Mouse (Mus musculus) midbrain, embryonic 10.5 days (tissue): ENCODE results near the gene Rab15. TPM values are rescaled to one million over a fixed set of nuclear protein-coding genes. Genes with fewer than 3 reads are reported as not detected.
A peak's percentile ranks its signal among the peaks of the same experiment; 100 is the strongest.
"Not testable (repeated sequence)": the region's sequence is repeated elsewhere in the genome, so short reads cannot be mapped to it uniquely, and the experiment has no call there.

Source experiments
- DNase-seq: peaks from one replicate; pipeline ENCODE4 v3.0.0-alpha.2; 2017; ENCODE audit warnings: low spot score
- H3K27ac ChIP-seq: fragments of 300-500 bp; sonication (generic); replicated peaks from 2 replicates; pipeline ENCODE4 v1.5.1; 2016; ENCODE audit warnings: mild to moderate bottlenecking
- H3K27me3 ChIP-seq: fragments of 300-500 bp; sonication (generic); 2 replicates; pipeline ENCODE4 v1.6.1; 2016; ENCODE audit warnings: low read depth, mild to moderate bottlenecking; ENCODE audit not compliant: poor library complexity, severe bottlenecking
- H3K36me3 ChIP-seq: fragments of 300-500 bp; sonication (generic); 2 replicates; pipeline ENCODE4 v1.6.1; 2016; ENCODE audit warnings: mild to moderate bottlenecking, moderate library complexity
- H3K4me1 ChIP-seq: fragments of 300-500 bp; sonication (generic); 2 replicates; pipeline ENCODE4 v1.6.1; 2016
- H3K4me3 ChIP-seq: fragments of 300-500 bp; sonication (generic); 2 replicates; pipeline ENCODE4 v1.5.1; 2016; ENCODE audit warnings: mild to moderate bottlenecking, moderate library complexity
- H3K9me3 ChIP-seq: fragments of 300-500 bp; sonication (generic); replicated peaks from 2 replicates; pipeline ENCODE4 v1.6.1; 2016; ENCODE audit warnings: mild to moderate bottlenecking
- WGBS: fragments of 180-500 bp; shearing (Covaris S2); methylation state at CpG from one replicate; pipeline ENCODE4 v1.1.7; 2016; 5-methylcytosine and 5-hydroxymethylcytosine counted together
- polyA plus RNA-seq: library from polyadenylated mRNA; unstranded; fragments of >200 nt; fragmentation: Nextera tagmentation; extraction: Ambion mirVana; gene quantifications from 2 replicates; pipeline ENCODE4 v1.2.1, GENCODE M21; 2016

Gene Rab15
- 14.5 and 14.6 TPM in 2 replicates for polyA plus RNA-seq

DNA sequence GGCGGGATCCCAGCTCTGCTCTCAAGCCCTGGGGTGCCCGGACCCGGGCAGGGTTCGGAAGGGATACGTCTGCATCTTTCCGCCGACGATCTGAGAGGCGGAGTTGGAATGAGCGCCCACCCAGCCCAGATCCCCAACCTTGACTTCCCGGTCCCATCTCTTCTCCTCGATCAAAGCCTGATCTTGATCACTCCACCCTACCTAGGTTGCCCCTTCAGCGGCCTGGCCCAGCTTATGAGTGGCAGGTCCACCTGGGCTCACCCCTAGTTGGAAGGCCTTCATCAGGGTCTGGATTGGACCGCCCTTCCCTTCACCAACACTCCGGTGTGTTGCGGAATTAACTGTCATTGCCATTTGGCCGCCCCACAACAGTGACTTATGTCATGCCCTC is at the start of gene Rab15:
Gene Rab15, minus strand, starts transcription at position 258 of the 391 bp plus-strand sequence.
- Histone ChIP-seq H3K27me3 (peaks cover 86% of the 10 kb centered on the region), H3K4me1 (peaks cover 52% of the 10 kb centered on the region), H3K27ac (peak within 1 kb of the TSS; percentile 89), H3K36me3 (no peaks in the 10 kb centered on the region), H3K4me3 (peak within 1 kb of the TSS; percentile 79), H3K9me3 (no peaks in the 10 kb centered on the region)
- WGBS = 2% methylated on average over 17 of the region's 17 CpGs
- DNase-seq = no peak

DNA sequence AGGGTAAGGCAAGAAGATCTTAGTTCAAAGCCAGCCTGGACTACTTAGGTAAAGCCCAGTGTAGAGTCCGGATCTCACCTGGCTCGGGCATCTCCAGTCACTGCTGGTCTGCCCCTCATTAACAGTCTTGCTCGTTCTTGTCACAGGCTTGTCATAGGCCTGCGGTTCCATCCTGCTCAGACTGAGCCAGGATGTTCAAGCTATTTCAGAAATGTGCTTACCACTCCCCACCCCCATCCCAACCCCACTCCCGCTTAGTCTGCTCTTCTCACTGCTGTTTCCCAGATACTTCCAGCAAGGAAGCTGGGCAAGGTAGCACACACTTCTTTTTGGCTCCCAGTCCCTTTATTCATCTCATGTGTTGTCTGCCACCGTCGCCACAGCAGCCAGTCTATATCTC is 46.9 kb upstream of the Rab15 start:
- Histone ChIP-seq H3K36me3 (peaks cover 12% of the 10 kb centered on the region), H3K4me1 (peaks cover 9% of the 10 kb centered on the region), H3K4me3 (no peak overlapping the region), H3K27ac (no peak overlapping the region), H3K27me3 (no peaks in the 10 kb centered on the region), H3K9me3 (no peaks in the 10 kb centered on the region)
- no peak for DNase-seq
- 88% methylated on average over 7 of the region's 7 CpGs for WGBS

DNA sequence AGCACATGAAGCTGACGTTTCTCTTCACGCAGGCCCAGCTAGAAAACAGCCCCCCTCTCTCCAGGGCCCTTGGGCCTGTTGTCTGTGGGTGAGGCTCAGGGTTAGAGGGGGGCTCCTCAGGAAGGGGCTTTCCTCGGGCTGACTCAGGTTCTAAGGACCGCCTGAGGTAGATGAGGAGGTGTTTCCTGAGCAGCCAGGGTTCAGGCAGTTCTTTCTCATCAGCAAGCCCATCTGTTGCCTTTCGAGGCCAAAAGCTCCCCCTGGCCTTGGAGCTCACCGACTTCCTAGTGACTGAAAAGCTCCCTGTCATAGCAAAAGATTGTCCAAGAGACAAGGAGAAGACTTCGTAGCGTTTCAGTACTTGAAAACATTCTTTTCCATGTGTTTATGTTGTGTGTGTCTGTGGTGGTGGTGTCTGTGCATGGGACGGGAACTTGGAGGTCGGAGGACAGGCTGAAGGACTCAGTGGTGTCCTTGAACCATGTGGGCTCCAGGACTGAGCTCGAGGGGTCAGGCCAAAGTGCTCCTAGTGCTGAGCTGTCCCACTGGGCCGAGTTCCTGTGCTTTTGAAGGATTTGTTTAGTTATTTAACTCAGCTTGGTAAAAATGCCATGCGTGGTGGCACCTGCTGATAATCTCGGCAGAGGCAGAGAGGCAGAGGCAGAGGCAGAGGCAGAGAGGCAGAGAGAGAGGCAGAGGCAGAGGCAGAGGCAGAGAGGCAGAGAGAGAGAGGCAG is 45.9 kb upstream of the Rab15 start:
- 80% methylated on average over 14 of the region's 14 CpGs for WGBS
- no peak overlapping the region for H3K4me3 ChIP-seq

DNA sequence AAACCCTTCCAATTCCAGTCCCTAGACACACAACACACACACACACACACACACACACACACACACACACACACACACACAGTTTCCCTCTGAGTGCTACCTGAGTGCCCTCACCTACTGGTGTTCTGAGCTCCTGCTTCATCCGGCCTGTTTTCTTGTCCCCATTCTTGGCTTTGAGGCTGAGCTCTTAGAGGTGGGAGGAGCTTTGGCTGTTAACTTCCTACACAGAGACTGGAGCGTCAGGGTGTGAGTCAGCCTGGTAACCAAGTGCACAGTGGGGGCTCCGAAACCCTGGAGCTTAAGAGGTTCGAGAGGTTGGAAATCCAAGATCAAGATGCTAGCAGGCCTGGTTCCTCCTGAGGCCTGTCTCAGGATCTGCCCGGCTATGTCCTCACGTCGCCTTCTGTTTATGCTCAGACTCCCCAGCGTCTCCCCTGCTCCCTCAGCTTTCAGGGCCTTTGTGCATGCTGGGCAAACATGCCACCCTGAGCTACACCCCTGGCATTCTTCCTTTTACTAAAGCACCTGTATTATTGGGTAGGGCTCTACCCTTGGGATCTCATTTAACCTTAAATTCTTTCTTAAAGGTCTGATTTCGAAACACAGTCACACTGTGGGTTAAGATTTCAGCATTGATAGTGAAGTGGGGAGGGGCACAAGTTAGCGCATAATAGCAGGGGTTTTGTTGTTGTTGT is 45.0 kb upstream of the Rab15 start:
- Histone ChIP-seq H3K4me3 (no peak overlapping the region), H3K4me1 (peaks cover 9% of the 10 kb centered on the region), H3K27me3 (no peaks in the 10 kb centered on the region), H3K27ac (0 out of 2 replicates have a peak overlapping the region, but pooled peaks have one; percentile 13), H3K36me3 (peaks cover 7% of the 10 kb centered on the region), H3K9me3 (no peaks in the 10 kb centered on the region)
- DNase-seq = no peak
- 66% methylated on average over 10 of the region's 10 CpGs for WGBS

More for the DNA sequence above, 45.9 kb upstream of the Rab15 start:
- H3K27ac ChIP-seq = 0 out of 2 replicates have a peak overlapping the region, but pooled peaks have one; percentile 13
- peaks cover 9% of the 10 kb centered on the region for H3K4me1 ChIP-seq
- no peak for DNase-seq
- no peaks in the 10 kb centered on the region for H3K9me3 ChIP-seq
- no peaks in the 10 kb centered on the region for H3K27me3 ChIP-seq
- peaks cover 6% of the 10 kb centered on the region for H3K36me3 ChIP-seq

DNA sequence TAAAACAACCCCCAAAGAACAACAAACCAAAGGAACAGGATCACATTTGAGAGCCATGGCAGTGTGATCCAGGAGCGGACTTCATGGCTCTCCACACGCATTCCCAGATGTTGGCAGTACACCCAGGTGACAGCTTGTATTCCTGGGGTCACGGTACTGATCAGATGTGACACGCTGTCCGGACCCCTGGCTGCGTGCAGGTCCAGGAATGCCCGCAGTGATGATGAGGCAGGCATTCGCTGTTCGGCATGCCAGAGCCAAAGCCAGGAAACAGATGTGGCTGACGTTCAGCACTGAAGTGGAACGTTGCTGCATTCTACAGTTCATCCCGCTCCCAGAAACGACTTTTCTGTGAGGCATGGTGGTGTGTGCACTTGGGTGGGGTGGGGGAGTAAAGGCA is 42.6 kb upstream of the Rab15 start:
- Histone ChIP-seq H3K36me3 (peaks cover 12% of the 10 kb centered on the region), H3K9me3 (no peaks in the 10 kb centered on the region), H3K27me3 (no peaks in the 10 kb centered on the region), H3K27ac (no peak overlapping the region), H3K4me3 (no peak overlapping the region), H3K4me1 (peaks cover 9% of the 10 kb centered on the region)
- WGBS = 77% methylated on average over 13 of the region's 13 CpGs
- DNase-seq = no peak

DNA sequence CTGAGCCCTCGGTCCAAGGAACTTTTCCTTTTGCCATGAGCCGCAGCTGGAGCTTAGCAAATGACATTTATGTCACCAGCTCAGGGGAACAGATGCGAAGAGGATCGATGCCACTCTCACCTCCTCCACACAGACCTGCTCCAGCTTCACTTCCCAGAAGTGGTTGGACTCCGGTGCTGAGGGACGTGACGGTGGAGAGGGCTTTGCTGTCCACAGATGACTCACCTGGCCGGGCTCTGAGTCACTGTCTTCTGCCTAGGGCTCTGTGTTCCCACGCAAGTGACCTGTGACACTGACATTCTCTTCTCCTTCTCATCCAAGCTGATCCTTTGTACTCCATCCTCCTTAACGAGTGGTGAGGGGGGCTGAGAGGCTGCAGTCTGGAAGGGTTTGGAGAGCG is 40.9 kb upstream of the Rab15 start:
- H3K4me3 ChIP-seq = no peak overlapping the region
- 81% methylated on average over 11 of the region's 11 CpGs for WGBS
- no peak overlapping the region for H3K27ac ChIP-seq
- peaks cover 9% of the 10 kb centered on the region for H3K4me1 ChIP-seq
- DNase-seq = no peak
- H3K27me3 ChIP-seq = no peaks in the 10 kb centered on the region
- H3K36me3 ChIP-seq = peaks cover 12% of the 10 kb centered on the region
- no peaks in the 10 kb centered on the region for H3K9me3 ChIP-seq

DNA sequence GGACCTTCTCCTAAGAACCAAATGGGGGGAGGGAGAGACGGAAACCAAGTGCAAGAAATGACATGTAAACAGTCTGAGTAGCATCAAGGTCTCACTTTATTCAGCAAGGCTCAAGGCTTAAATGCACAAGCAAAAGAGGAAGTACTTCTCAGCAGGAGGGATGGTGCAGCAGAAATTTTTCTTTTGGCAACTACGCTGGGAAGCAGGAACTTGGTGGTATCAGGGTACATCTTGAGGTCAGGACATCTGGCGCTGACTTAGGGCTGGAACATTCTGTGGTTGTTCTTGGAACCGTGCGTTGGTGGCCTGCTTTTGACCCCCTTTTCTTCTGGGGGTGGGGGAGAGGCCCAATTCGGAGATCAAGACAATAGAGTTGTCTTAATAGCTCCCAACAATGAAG is 36.1 kb upstream of the Rab15 start:
- H3K4me1 ChIP-seq, H3K36me3 ChIP-seq, H3K9me3 ChIP-seq, H3K27ac ChIP-seq, H3K4me3 ChIP-seq, H3K27me3 ChIP-seq, DNase-seq: not testable (repeated sequence)
- whole genome bisulfite sequencing = 89% methylated on average over 6 of the region's 6 CpGs

DNA sequence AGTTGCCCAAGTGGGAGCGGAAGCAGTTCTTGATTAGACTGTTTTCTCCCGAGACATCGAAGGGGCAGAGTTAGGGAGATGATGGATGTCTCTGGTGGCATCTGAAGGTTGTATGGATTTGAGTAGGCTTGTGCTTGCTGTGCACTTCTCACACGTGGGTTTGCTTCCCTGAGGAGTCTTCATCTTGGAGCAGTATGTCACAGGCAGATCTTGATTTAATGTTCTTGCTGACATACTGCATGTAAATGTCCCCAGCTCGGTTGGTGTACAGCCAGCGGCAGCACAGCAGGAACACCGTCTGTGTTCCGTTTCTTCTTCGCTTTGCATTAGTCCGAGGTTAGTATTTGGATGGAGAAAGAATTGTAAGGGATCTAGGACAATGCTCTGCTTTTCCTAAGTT is 34.4 kb upstream of the Rab15 start:
- H3K9me3 ChIP-seq = no peaks in the 10 kb centered on the region
- peaks cover 2% of the 10 kb centered on the region; the same call in 1 of the 2 replicates for H3K36me3 ChIP-seq
- H3K4me1 ChIP-seq = peaks cover 17% of the 10 kb centered on the region
- no peak overlapping the region for H3K4me3 ChIP-seq
- no peaks in the 10 kb centered on the region for H3K27me3 ChIP-seq
- WGBS = 93% methylated on average over 10 of the region's 10 CpGs
- H3K27ac ChIP-seq = no peak overlapping the region
- DNase-seq = no peak

DNA sequence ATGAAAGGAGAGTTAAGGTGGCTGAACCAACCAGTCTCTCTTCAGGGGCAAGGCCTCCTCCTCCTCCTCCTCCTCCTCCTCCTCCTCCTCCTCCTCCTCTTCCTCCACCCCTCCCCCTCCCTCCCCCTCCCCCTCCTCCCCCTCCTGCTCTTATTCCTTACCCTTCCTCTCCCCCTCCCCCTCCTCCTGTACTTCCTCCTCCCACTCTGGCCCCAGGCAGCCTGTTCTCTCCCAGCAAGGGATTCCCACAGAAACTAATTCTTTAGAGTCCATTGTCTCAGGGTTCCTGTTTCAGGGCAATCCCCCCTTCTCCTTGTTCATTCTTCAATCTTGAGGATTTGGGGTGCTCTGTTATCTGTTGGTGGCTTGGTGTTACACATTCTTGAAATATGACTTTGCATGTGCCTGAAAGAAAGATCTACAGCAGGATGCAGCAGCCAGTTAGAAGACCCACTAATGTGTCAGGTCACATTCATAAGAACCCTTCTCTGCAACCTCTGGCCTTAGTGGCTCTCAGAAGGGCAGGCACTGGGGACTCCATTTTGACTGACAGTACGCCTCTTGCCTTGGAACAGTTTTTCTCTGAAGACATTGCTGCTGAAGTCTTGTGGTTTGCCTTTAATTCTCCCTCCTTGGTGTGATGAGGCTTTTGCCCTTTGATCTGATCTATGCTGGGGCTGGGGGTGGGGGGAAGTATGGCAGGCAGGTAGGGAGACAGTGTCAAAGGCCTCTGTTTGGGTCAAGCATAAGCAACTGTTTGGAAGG is 30.9 kb upstream of the Rab15 start:
- peaks cover 17% of the 10 kb centered on the region for H3K4me1 ChIP-seq
- WGBS = 77% methylated on average over 1 of the region's 1 CpGs
- H3K36me3 ChIP-seq = no peaks in the 10 kb centered on the region
- H3K27me3 ChIP-seq = no peaks in the 10 kb centered on the region
- no peak overlapping the region for H3K4me3 ChIP-seq
- no peaks in the 10 kb centered on the region for H3K9me3 ChIP-seq
- peak overlapping the region; percentile 18; the same call in 1 of the 2 replicates for H3K27ac ChIP-seq
- DNase-seq = no peak

DNA sequence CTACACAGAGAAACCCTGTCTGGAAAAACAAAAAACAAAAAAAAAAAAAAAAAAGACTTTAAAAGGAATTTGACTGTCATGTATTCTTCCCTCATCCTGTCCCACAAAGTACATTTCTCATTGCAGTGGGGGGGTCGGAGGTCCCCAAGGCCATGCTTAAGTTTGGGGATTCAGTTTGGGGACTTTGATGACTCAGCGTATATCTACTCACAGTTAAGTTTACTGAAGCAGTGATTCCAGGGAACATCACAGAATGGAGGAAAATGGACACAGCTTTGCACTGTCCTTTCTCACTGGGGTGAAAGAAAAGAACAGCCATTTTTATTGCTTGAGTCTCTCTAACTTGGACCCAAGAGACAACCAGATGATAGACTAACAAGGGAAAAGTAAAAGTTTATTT is 29.7 kb upstream of the Rab15 start:
- no peaks in the 10 kb centered on the region for H3K27me3 ChIP-seq
- H3K4me3 ChIP-seq = no peak overlapping the region
- H3K4me1 ChIP-seq = peaks cover 17% of the 10 kb centered on the region
- H3K27ac ChIP-seq = no peak overlapping the region
- no peak for DNase-seq
- 97% methylated on average over 2 of the region's 2 CpGs for WGBS
- H3K9me3 ChIP-seq = no peaks in the 10 kb centered on the region
- H3K36me3 ChIP-seq = no peaks in the 10 kb centered on the region

DNA sequence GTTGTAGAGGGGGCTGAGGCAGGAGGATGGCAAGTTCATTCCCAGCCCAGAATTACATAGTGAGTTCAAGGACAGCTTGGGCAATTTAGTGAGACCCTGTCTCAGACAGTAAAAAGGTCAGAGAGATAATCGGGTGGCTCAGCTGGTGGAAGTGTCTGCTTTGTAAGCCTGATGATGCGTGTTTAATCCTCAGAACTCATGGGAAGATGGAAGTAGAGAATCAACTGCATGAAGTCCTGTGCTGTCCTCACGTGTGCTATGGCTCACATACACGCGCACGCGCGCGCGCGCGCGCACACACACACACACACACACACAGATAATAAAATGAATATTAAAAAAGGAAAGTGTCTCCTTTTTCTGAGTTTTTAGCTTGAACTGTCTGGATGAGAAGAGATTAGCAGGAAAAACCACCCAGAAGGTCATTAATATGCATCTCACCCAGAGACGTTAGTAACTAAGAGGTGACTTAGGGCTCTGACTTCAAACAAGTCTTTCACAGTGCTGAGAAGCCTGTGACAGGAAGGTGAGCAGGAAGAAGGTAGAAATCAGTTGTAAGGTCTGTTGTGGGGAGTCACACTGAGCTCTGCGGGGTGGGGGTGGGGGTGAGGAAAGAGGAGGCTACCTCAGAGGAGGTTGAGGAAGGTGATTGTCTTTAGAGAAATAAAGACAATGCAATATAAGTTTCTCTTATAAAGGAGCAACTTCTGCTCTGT is 21.8 kb upstream of the Rab15 start:
- H3K4me1 ChIP-seq = no peaks in the 10 kb centered on the region
- 90% methylated on average over 15 of the region's 15 CpGs for WGBS
- DNase-seq = no peak
- H3K27me3 ChIP-seq = no peaks in the 10 kb centered on the region
- no peak overlapping the region for H3K27ac ChIP-seq
- H3K4me3 ChIP-seq = no peak overlapping the region
- H3K9me3 ChIP-seq = no peaks in the 10 kb centered on the region
- H3K36me3 ChIP-seq = 0 out of 2 replicates have a peak, but pooled peaks cover 4% of the 10 kb centered on the region

DNA sequence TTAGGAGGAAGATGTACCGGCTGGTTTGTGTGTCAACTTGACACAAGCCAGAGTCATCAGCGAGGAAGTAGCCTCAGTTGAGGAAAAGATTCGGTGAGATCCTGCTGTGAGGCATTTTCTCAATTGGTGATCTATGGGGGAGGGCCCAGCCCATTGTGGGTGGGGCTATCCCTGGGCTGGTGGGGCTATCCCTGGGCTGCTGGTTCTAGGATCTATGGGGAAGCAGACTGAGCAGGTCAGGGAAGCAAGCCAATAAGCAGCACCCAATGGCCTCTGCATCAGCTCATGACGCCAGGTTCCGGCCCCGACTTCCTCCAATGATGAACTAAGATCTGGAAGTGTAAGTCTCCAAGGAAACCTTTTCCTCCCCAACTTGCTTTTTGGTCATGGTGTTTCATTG is 17.4 kb upstream of the Rab15 start:
- WGBS = 82% methylated on average over 6 of the region's 6 CpGs
- no peaks in the 10 kb centered on the region for H3K27me3 ChIP-seq
- H3K9me3 ChIP-seq = no peaks in the 10 kb centered on the region
- H3K36me3 ChIP-seq = 0 out of 2 replicates have a peak, but pooled peaks cover 2% of the 10 kb centered on the region
- H3K4me3 ChIP-seq = no peak overlapping the region
- no peak for DNase-seq
- peaks cover 10% of the 10 kb centered on the region for H3K4me1 ChIP-seq
- H3K27ac ChIP-seq = no peak overlapping the region
